Mouse (Mus musculus) left cerebral cortex, postnatal 4 days (tissue): ENCODE data around the gene Samm50. TPM values are rescaled to one million over a fixed set of nuclear protein-coding genes. Genes with fewer than 3 reads are reported as not detected.

Source experiments
- DNase-seq: peaks from one replicate; pipeline ENCODE4 v3.0.0-alpha.2; 2022
- intact Hi-C: fragments of 180-260 bp; cut with DNase I; formaldehyde crosslinking; loops from one replicate; pipeline ENCODE4 v1.15.1; 2025
- total RNA-seq, 2 experiments: library from RNA; stranded (reverse); gene quantifications; 2 replicates each; pipeline ENCODE4 v1.2.3; 2021

Gene Samm50
- total RNA-seq, 2 experiments from 2014 or later: 91.1 to 93.9 TPM

- intact Hi-C loops: no loop called here
- DNase-seq: no peak
Observed at GRCm38 (mm10) chr15:84210941-84211340, 18.9 kb downstream of the Samm50 start.

DNA sequence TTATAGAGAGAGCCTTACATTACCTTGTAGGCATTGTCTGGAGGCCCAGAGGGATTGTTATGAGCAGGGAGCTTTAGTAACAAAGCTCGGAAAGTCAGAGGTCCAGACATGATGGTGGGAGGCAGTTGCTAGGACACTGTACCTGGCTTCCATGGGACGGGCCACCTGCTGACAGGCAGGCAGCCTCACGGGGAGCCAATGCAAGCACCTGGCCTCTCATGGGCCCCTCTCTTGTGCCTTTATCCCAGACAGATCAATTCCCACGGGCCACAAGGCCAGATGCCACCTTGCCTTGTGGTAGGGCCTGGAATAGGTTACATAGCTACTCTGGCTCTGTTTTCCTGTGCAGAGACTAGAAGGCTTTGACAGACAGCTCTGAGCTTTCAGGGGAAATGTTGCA lies 19.5 kb downstream of the Samm50 start:
- DNase-seq: no peak
- intact Hi-C loops: no loop called here

DNA sequence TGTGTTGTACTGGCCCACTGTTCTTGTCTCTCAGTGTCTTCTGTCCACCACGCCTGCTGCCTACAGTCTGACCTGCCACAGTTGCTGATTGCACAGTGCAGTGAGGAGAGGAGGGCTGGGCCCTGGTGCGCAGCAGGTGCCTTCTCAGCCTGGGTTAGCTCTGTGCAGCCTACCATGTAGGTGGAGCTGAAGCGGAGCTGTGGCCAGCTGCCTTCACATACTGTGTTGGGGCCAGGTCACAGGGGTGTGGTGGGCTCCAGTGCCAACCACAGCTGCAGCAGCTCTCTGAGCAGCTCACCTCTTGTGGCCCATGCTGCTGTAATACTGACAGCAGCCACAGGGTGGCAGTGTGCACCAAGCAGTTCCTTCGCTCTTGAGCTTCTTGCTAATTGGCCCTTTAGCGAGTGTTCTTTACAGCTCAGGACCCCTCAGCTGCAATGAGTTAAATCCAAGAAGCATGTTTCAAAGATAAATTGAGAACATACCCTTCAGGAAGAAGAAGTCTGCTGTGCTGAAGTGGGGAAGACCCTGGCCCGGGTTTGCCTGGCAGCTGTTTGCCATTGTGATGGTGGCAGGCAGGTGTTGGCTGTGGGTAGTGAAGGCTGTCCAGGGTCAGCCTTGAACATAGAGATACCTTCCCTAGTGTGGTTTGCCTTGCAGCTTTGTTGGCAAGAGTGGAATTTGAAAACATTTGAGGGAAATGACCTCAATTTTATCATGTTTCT lies 20.2 kb downstream of the Samm50 start:
- intact Hi-C loops: no loop called here
- peak; percentile 91 for DNase-seq

GRCm38 (mm10) chr15:84212756-84213105 lies 20.7 kb downstream of the Samm50 start:
- intact Hi-C loops: no loop called here
- no peak for DNase-seq

DNA sequence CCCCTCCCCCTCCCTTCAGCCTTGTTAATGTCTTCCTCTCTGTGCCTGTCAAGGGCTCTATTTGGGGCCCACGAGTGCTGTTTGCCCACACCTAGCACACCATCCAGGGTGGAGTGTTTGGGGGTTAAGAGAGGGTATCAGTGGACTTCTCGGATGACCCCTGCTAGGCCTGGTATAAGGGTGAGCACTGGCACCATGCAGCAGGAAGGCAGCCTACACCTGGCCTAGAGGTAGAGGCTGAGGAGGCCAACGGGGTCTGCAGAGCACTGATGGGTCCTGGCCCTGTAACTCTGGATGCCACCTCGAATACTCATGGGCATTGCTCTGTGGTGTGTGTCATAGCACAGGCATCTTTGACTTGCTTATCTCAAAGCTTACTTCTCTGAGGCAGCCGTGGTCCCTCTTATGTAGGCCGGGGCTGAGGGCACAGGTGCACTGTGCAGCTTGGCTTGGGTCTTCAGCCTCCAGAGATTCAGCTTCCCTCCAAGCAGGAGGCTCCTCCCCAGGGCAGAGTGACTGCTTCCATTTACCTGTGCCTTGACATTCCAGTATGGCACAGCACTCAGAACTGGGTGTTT lies 21.2 kb downstream of the Samm50 start:
- DNase-seq: no peak
- intact Hi-C loops: no loop called here

DNA sequence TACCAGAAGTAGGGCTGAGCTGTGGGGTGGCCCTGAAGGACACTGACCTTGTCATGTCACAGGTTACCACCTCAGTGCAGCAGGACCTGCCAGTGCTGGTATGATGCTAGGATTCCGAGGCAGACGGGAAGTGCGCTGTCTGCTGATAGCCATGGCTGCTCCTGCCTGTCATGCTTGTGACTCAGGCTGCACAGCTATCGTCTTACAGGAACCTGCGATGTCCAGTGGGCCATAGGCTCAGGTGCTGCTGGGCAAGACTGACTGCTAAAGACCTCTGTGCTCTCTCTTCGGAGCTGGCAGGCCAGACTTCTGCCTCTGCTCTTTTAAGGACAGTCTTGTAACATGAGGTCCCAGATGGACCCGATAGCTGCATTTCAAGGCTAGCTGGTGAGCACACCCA lies 22.4 kb downstream of the Samm50 start:
- intact Hi-C loops: no loop called here
- DNase-seq: no peak

- no peak for DNase-seq
- intact Hi-C loops: no loop called here
Observed at GRCm38 (mm10) chr15:84215273-84215672, 23.2 kb downstream of the Samm50 start.

GRCm38 (mm10) chr15:84216026-84216425 lies 24.0 kb downstream of the Samm50 start:
- no peak for DNase-seq
- intact Hi-C loops: no loop called here

DNA sequence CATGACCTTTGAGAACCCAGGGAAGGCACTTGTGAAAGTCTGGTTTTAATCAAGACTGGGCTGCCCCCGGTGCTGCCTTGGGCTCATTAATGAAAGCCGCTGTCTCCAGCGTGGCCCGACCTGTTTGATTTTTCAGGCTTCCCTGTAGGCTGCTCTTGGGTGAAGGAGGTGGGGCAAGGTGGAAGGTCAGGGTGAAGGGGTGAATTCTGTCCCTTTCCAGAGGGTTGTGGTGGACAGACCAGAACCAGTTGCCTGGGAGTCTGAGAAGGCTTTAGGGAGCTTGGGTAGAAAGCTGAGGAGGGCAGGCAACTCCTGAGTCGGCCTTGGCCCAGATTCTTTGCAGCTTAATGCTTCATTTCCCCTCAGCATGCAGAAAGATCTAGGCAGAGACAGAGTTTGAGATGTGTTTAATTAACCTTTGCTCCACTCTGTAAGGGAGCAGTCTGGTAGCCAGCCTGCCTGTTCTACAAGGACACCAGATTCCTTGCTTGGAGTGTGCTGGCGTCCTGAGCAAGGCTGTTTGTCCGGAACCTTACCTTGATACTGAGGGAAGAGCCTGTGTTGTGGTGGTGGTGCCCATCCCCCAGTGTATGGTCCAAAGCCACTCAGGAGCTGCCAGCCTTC lies 24.5 kb downstream of the Samm50 start:
- DNase-seq: no peak
- intact Hi-C loops: no loop called here

GRCm38 (mm10) chr15:84217969-84218782 lies 26.1 kb downstream of the Samm50 start:
- intact Hi-C loops: no loop called here
- DNase-seq: no peak

GRCm38 (mm10) chr15:84218783-84219271 lies 26.8 kb downstream of the Samm50 start:
- intact Hi-C loops: no loop called here
- no peak for DNase-seq

DNA sequence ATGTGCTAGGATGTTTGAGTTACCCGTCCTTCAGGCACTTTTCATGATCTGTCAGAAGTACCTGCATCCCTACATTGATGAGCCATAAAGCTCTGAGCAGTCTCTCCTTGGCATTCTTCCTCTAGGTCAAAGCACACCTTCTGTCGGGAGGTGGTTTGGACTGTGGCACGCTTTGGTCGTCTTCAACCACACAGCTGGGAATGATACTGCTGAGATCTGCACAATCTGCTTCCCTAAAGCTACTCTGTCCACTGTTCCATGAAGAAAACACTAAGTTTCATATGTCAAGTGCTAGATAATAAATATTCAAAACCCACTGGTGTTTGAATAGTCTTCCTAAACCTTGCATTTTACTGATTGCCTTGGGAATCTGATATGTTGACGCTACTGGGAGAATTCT lies 29.5 kb downstream of the Samm50 start:
- DNase-seq: no peak
- intact Hi-C loops: no loop called here

- intact Hi-C loops: no loop called here
- DNase-seq: no peak
Observed at GRCm38 (mm10) chr15:84223423-84223822, 31.4 kb downstream of the Samm50 start.

DNA sequence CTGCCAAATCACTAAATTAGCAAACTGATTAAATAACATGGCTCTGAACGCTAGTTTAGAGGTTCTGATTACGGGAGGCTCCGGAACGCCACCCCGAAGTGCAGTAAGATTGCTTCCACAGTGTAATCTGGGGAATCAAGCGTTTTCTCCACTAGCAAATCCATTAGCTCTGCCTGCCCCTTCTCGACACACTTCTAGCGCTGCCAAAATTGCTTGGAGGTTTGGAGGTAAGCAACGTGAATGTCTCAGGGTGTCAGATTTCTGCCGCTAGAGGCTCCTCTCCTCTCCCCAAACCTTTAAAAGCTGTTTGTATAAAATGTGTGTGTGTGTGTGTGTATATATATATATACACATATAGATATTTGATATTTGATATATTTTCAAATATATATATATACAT lies 32.7 kb downstream of the Samm50 start:
- intact Hi-C loops: no loop called here
- DNase-seq: no peak

DNA sequence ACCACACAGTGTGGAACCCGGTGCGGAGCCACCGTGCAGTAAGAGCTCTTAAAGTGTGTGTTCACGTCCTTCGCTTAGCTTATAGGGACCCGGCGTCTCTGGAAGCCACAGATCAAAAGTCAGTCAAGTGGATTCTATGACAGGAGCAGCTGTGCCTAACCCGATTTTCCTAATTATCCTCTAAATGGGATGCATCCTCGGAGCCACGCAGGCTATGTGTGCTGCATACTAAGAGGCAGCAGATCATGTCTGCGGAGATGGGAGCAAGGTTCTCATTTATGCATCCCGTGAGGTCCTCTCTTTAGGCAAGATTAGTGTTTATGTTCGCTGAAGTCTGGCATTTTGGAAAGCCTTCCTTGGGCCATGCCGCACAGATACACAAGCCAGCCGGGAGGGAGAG lies 34.9 kb downstream of the Samm50 start:
- intact Hi-C loops: no loop called here
- DNase-seq: peak; percentile 43

GRCm38 (mm10) chr15:84230661-84231060 lies 38.6 kb downstream of the Samm50 start:
- no peak for DNase-seq
- intact Hi-C loops: no loop called here

GRCm38 (mm10) chr15:84231113-84231712 lies 39.2 kb downstream of the Samm50 start:
- DNase-seq: peak; percentile 54
- intact Hi-C loops: no loop called here

GRCm38 (mm10) chr15:84231721-84232561 lies 39.9 kb downstream of the Samm50 start, which contains the start of gene Parvb:
Gene Parvb, plus strand, starts transcription at chr15:84232043.
- intact Hi-C loops: no loop called here
- DNase-seq: peak; percentile 50

GRCm38 (mm10) chr15:84232609-84233008 lies 40.6 kb downstream of the Samm50 start:
- DNase-seq: no peak

More at GRCm38 (mm10) chr15:84232609-84233008, 40.6 kb downstream of the Samm50 start:
- intact Hi-C loops: no loop called here
